Mouse (Mus musculus): Measurements from ENCODE around the gene Nkx2-4. TPM values are rescaled to one million over a fixed set of nuclear protein-coding genes. Genes with fewer than 3 reads are reported as not detected.

Nkx2-4 gene
- polyA plus RNA-seq, 2 experiments = not detected

GRCm38 (mm10) chr2:147070305-147070704, 14.9 kb downstream of the Nkx2-4 start:
- Histone ChIP-seq H3K9ac (ENCODE audit: low read depth, low read length, severe bottlenecking) (no peak overlapping the region), H3K36me3 (ENCODE audit: control insufficient read depth, insufficient read depth, low read length) (peaks cover 40% of the 10 kb centered on the region), H3K4me1 (ENCODE audit: control insufficient read depth, insufficient read depth, low read length) (no peaks in the 10 kb centered on the region), H3K9me3 (ENCODE audit: control insufficient read depth, low read length) (no peaks in the 10 kb centered on the region), H3K27ac (replicated peaks; ENCODE audit: low read depth, low read length) (no peak overlapping the region), H3K4me2 (replicated peaks; ENCODE audit: low read depth, low read length, severe bottlenecking) (no peak overlapping the region), H3K4me3 (replicated peaks; ENCODE audit: low read length) (no peak overlapping the region), H3K27me3 (ENCODE audit: control insufficient read depth, insufficient read depth, low read length) (no peaks in the 10 kb centered on the region)
- 79% methylated on average over 1 of the region's 1 CpGs for WGBS
- no peak for TF ChIP-seq POLR2A (IDR thresholded peaks at IDR 0.05; ENCODE audit: borderline replicate concordance, extremely low read depth, insufficient read depth, insufficient read length)
- no peak for DNase-seq (ENCODE audit: low spot score)
- ATAC-seq (ENCODE audit: low FRiP score, low read depth) = no peak

- no peak overlapping the region for H3K9ac ChIP-seq (ENCODE audit: low read depth, low read length, severe bottlenecking)
- H3K4me1 ChIP-seq (ENCODE audit: control insufficient read depth, insufficient read depth, low read length) = no peaks in the 10 kb centered on the region
- DNase-seq (ENCODE audit: low spot score) = no peak
- H3K9me3 ChIP-seq (ENCODE audit: control insufficient read depth, low read length) = no peaks in the 10 kb centered on the region
- H3K4me2 ChIP-seq (replicated peaks; ENCODE audit: low read depth, low read length, severe bottlenecking) = no peak overlapping the region
- TF ChIP-seq POLR2A (IDR thresholded peaks at IDR 0.05; ENCODE audit: borderline replicate concordance, extremely low read depth, insufficient read depth, insufficient read length) = no peak
- H3K27me3 ChIP-seq (ENCODE audit: control insufficient read depth, insufficient read depth, low read length) = no peaks in the 10 kb centered on the region
- no peak overlapping the region for H3K27ac ChIP-seq (replicated peaks; ENCODE audit: low read depth, low read length)
- H3K36me3 ChIP-seq (ENCODE audit: control insufficient read depth, insufficient read depth, low read length) = peaks cover 42% of the 10 kb centered on the region
- no peak for ATAC-seq (ENCODE audit: low FRiP score, low read depth)
- no peak overlapping the region for H3K4me3 ChIP-seq (replicated peaks; ENCODE audit: low read length)
- 76% methylated on average over 1 of the region's 1 CpGs for WGBS
Measured at GRCm38 (mm10) chr2:147069077-147069476, 16.2 kb downstream of the Nkx2-4 start.

GRCm38 (mm10) chr2:147067480-147068246, 17.6 kb downstream of the Nkx2-4 start:
- Histone ChIP-seq H3K9me3 (ENCODE audit: control insufficient read depth, low read length) (no peaks in the 10 kb centered on the region), H3K4me2 (replicated peaks; ENCODE audit: low read depth, low read length, severe bottlenecking) (no peak overlapping the region), H3K4me3 (replicated peaks; ENCODE audit: low read length) (no peak overlapping the region), H3K27me3 (ENCODE audit: control insufficient read depth, insufficient read depth, low read length) (no peaks in the 10 kb centered on the region), H3K36me3 (ENCODE audit: control insufficient read depth, insufficient read depth, low read length) (peaks cover 44% of the 10 kb centered on the region), H3K9ac (ENCODE audit: low read depth, low read length, severe bottlenecking) (no peak overlapping the region), H3K4me1 (ENCODE audit: control insufficient read depth, insufficient read depth, low read length) (no peaks in the 10 kb centered on the region), H3K27ac (replicated peaks; ENCODE audit: low read depth, low read length) (no peak overlapping the region)
- no peak for ATAC-seq (ENCODE audit: low FRiP score, low read depth)
- 90% methylated on average over 1 of the region's 1 CpGs for WGBS
- no peak for DNase-seq (ENCODE audit: low spot score)
- no peak for TF ChIP-seq POLR2A (IDR thresholded peaks at IDR 0.05; ENCODE audit: borderline replicate concordance, extremely low read depth, insufficient read depth, insufficient read length)

GRCm38 (mm10) chr2:147053229-147053892, 31.9 kb downstream of the Nkx2-4 start:
- H3K27me3 ChIP-seq (ENCODE audit: control insufficient read depth, insufficient read depth, low read length) = no peaks in the 10 kb centered on the region
- H3K27ac ChIP-seq (replicated peaks; ENCODE audit: low read depth, low read length) = no peak overlapping the region
- no peak overlapping the region for H3K9ac ChIP-seq (ENCODE audit: low read depth, low read length, severe bottlenecking)
- H3K4me1 ChIP-seq (ENCODE audit: control insufficient read depth, insufficient read depth, low read length) = no peaks in the 10 kb centered on the region
- no peaks in the 10 kb centered on the region for H3K9me3 ChIP-seq (ENCODE audit: control insufficient read depth, low read length)
- H3K36me3 ChIP-seq (ENCODE audit: control insufficient read depth, insufficient read depth, low read length) = peaks cover 67% of the 10 kb centered on the region
- no peak for ATAC-seq (ENCODE audit: low FRiP score, low read depth)
- no peak overlapping the region for H3K4me3 ChIP-seq (replicated peaks; ENCODE audit: low read length)
- DNase-seq (ENCODE audit: low spot score) = no peak
- WGBS = 76% methylated on average over 2 of the region's 2 CpGs
- no peak for TF ChIP-seq POLR2A (IDR thresholded peaks at IDR 0.05; ENCODE audit: borderline replicate concordance, extremely low read depth, insufficient read depth, insufficient read length)
- no peak overlapping the region for H3K4me2 ChIP-seq (replicated peaks; ENCODE audit: low read depth, low read length, severe bottlenecking)

GRCm38 (mm10) chr2:147047051-147047450, 38.2 kb downstream of the Nkx2-4 start:
- no peak overlapping the region for H3K27ac ChIP-seq (replicated peaks; ENCODE audit: low read depth, low read length)
- H3K4me1 ChIP-seq (ENCODE audit: control insufficient read depth, insufficient read depth, low read length) = no peaks in the 10 kb centered on the region
- TF ChIP-seq POLR2A (IDR thresholded peaks at IDR 0.05; ENCODE audit: borderline replicate concordance, extremely low read depth, insufficient read depth, insufficient read length) = no peak
- WGBS = 84% methylated on average over 3 of the region's 3 CpGs
- ATAC-seq (ENCODE audit: low FRiP score, low read depth) (no peak), DNase-seq (ENCODE audit: low spot score) (no peak)
- no peak overlapping the region for H3K4me3 ChIP-seq (replicated peaks; ENCODE audit: low read length)
- peaks cover 60% of the 10 kb centered on the region for H3K36me3 ChIP-seq (ENCODE audit: control insufficient read depth, insufficient read depth, low read length)
- no peaks in the 10 kb centered on the region for H3K27me3 ChIP-seq (ENCODE audit: control insufficient read depth, insufficient read depth, low read length)
- no peak overlapping the region for H3K9ac ChIP-seq (ENCODE audit: low read depth, low read length, severe bottlenecking)
- H3K9me3 ChIP-seq (ENCODE audit: control insufficient read depth, low read length) = no peaks in the 10 kb centered on the region
- no peak overlapping the region for H3K4me2 ChIP-seq (replicated peaks; ENCODE audit: low read depth, low read length, severe bottlenecking)
